Mouse (Mus musculus) thymus, postnatal 4 days (tissue): ENCODE measurements around the gene Chmp4b.

Source experiments
- DNase-seq: peaks from one replicate; pipeline ENCODE4 v3.0.0; 2021

Chmp4b gene

GRCm38 (mm10) chr2:154642005-154642459 lies 9.5 kb upstream of the Chmp4b start:
- no peak for DNase-seq

GRCm38 (mm10) chr2:154642712-154643385 lies 8.7 kb upstream of the Chmp4b start:
- no peak for DNase-seq

GRCm38 (mm10) chr2:154646634-154647033 lies 4.9 kb upstream of the Chmp4b start:
- peak; percentile 61 for DNase-seq

GRCm38 (mm10) chr2:154648086-154648485 lies 3.4 kb upstream of the Chmp4b start:
- DNase-seq: peak; percentile 63

- DNase-seq: no peak
Observed at GRCm38 (mm10) chr2:154650404-154650803, 1.1 kb upstream of the Chmp4b start.

- DNase-seq: no peak
Observed at GRCm38 (mm10) chr2:154654976-154655375, 3.5 kb downstream of the Chmp4b start.

- DNase-seq: no peak
Observed at GRCm38 (mm10) chr2:154655878-154656414, 4.4 kb downstream of the Chmp4b start.

GRCm38 (mm10) chr2:154656710-154657485 lies 5.4 kb downstream of the Chmp4b start:
- peak; percentile 96 for DNase-seq

GRCm38 (mm10) chr2:154657486-154658237 lies 6.2 kb downstream of the Chmp4b start:
- peak; percentile 41 for DNase-seq

GRCm38 (mm10) chr2:154659070-154659469 lies 7.6 kb downstream of the Chmp4b start:
- DNase-seq: no peak

- no peak for DNase-seq
Observed at GRCm38 (mm10) chr2:154659531-154660074, 8.1 kb downstream of the Chmp4b start.

GRCm38 (mm10) chr2:154668680-154669079 lies 17.2 kb downstream of the Chmp4b start:
- no peak for DNase-seq

- DNase-seq: no peak
Observed at GRCm38 (mm10) chr2:154670106-154670505, 18.6 kb downstream of the Chmp4b start.

GRCm38 (mm10) chr2:154670741-154671140 lies 19.2 kb downstream of the Chmp4b start:
- no peak for DNase-seq

GRCm38 (mm10) chr2:154674008-154674407 lies 22.5 kb downstream of the Chmp4b start:
- no peak for DNase-seq

- peak; percentile 32 for DNase-seq
Observed at GRCm38 (mm10) chr2:154676653-154677609, 25.4 kb downstream of the Chmp4b start.

GRCm38 (mm10) chr2:154677651-154678139 lies 26.2 kb downstream of the Chmp4b start:
- DNase-seq: no peak

GRCm38 (mm10) chr2:154678995-154679394 lies 27.5 kb downstream of the Chmp4b start:
- no peak for DNase-seq

GRCm38 (mm10) chr2:154680337-154680736 lies 28.8 kb downstream of the Chmp4b start:
- no peak for DNase-seq

- DNase-seq: no peak
Observed at GRCm38 (mm10) chr2:154680941-154681340, 29.4 kb downstream of the Chmp4b start.

GRCm38 (mm10) chr2:154682712-154683111 lies 31.2 kb downstream of the Chmp4b start:
- no peak for DNase-seq
